Mouse (Mus musculus): ENCODE measurements around the gene Cnih3.

Cnih3 gene

GRCm38 (mm10) chr1:181399179-181399578 is 46.8 kb downstream of the Cnih3 start:
- DNase-seq (ENCODE audit: low spot score in 2 of 2), result no peak

GRCm38 (mm10) chr1:181403056-181403455 is 50.6 kb downstream of the Cnih3 start:
- no peak for DNase-seq (ENCODE audit: low spot score in 2 of 2)

GRCm38 (mm10) chr1:181407281-181407680 is 54.9 kb downstream of the Cnih3 start:
- no peak for DNase-seq (ENCODE audit: low spot score in 2 of 2)

GRCm38 (mm10) chr1:181408086-181408975 is 55.9 kb downstream of the Cnih3 start:
- DNase-seq (ENCODE audit: low spot score in 2 of 2), result no peak

- no peak for DNase-seq (ENCODE audit: low spot score in 2 of 2)
Observed at GRCm38 (mm10) chr1:181409693-181410092, 57.3 kb downstream of the Cnih3 start.

- DNase-seq (ENCODE audit: low spot score in 2 of 2), result no peak
Observed at GRCm38 (mm10) chr1:181410647-181411254, 58.3 kb downstream of the Cnih3 start.

GRCm38 (mm10) chr1:181414985-181415384 is 62.6 kb downstream of the Cnih3 start:
- DNase-seq (ENCODE audit: low spot score in 2 of 2), result no peak

- DNase-seq (ENCODE audit: low spot score in 2 of 2), result no peak
Observed at GRCm38 (mm10) chr1:181416841-181417240, 64.4 kb downstream of the Cnih3 start.

GRCm38 (mm10) chr1:181417937-181418523 is 65.6 kb downstream of the Cnih3 start:
- no peak for DNase-seq (ENCODE audit: low spot score in 2 of 2)

GRCm38 (mm10) chr1:181420080-181420536 is 67.7 kb downstream of the Cnih3 start:
- no peak for DNase-seq (ENCODE audit: low spot score in 2 of 2)

- no peak for DNase-seq (ENCODE audit: low spot score in 2 of 2)
Observed at GRCm38 (mm10) chr1:181422796-181423195, 70.4 kb downstream of the Cnih3 start.

GRCm38 (mm10) chr1:181424922-181425321 is 72.5 kb downstream of the Cnih3 start:
- DNase-seq (ENCODE audit: low spot score in 2 of 2), result no peak

- DNase-seq (ENCODE audit: low spot score in 2 of 2), result no peak
Observed at GRCm38 (mm10) chr1:181425388-181425787, 73.0 kb downstream of the Cnih3 start.

- DNase-seq (ENCODE audit: low spot score in 2 of 2), result no peak
Observed at GRCm38 (mm10) chr1:181426406-181426805, 74.0 kb downstream of the Cnih3 start.

GRCm38 (mm10) chr1:181433263-181433662 is 80.8 kb downstream of the Cnih3 start:
- DNase-seq (ENCODE audit: low spot score in 2 of 2), result no peak

- DNase-seq (ENCODE audit: low spot score in 2 of 2), result no peak
Observed at GRCm38 (mm10) chr1:181435414-181435813, 83.0 kb downstream of the Cnih3 start.

GRCm38 (mm10) chr1:181440982-181441603 is 88.7 kb downstream of the Cnih3 start:
- DNase-seq (ENCODE audit: low spot score in 2 of 2), result no peak

GRCm38 (mm10) chr1:181441654-181442241 is 89.3 kb downstream of the Cnih3 start:
- no peak for DNase-seq (ENCODE audit: low spot score in 2 of 2)

GRCm38 (mm10) chr1:181445041-181445440 is 92.6 kb downstream of the Cnih3 start:
- DNase-seq (ENCODE audit: low spot score in 2 of 2), result no peak

- DNase-seq (ENCODE audit: low spot score in 2 of 2), result peak in 1 of 2 experiments; percentile 38
Observed at GRCm38 (mm10) chr1:181445630-181446257, 93.3 kb downstream of the Cnih3 start.

GRCm38 (mm10) chr1:181446591-181447114 is 94.2 kb downstream of the Cnih3 start:
- DNase-seq (ENCODE audit: low spot score in 2 of 2), result no peak
